Mouse (Mus musculus): ENCODE results near the gene Adra2b. TPM values are rescaled to one million over a fixed set of nuclear protein-coding genes. Genes with fewer than 3 reads are reported as not detected.

Gene Adra2b
- total and polyA plus RNA-seq, 3 experiments = 0.73 to 1.1 (median 1.0) TPM

- no peaks in the 10 kb centered on the region for H3K27me3 ChIP-seq (ENCODE audit: control insufficient read depth, insufficient read depth, low read length)
- no peak for TF ChIP-seq POLR2A (IDR thresholded peaks at IDR 0.05; ENCODE audit: insufficient read depth, low read depth, low read length)
- TF ChIP-seq CTCF (IDR thresholded peaks at IDR 0.05) = peak; percentile 95
- peak; percentile 54; the same call in 1 of the 2 replicates for TF ChIP-seq EP300 (IDR thresholded peaks at IDR 0.05; ENCODE audit: insufficient read depth, low read depth, low read length)
- no peaks in the 10 kb centered on the region for H3K79me2 ChIP-seq (replicated peaks; ENCODE audit: control insufficient read depth, insufficient read depth, low read length)
- WGBS = 9% methylated on average over 3 of the region's 3 CpGs
- intact Hi-C loops (cut with DNase I) = loop anchor here (2.0 to 5.0 kb wide), 2 partner anchors 32 to 174 kb away; no protein-coding TSS in a partner anchor
- H3K9ac ChIP-seq (ENCODE audit: low read depth, low read length) = no peak overlapping the region
- no peaks in the 10 kb centered on the region; the same call in 1 of the 2 replicates for H3K4me1 ChIP-seq (ENCODE audit: control insufficient read depth, insufficient read depth, low read length)
- no peaks in the 10 kb centered on the region for H3K36me3 ChIP-seq (ENCODE audit: control insufficient read depth, insufficient read depth, low read length)
- no peak overlapping the region for H3K4me3 ChIP-seq
- H3K27ac ChIP-seq = no peak overlapping the region
- peak; percentile 50 to 71 for DNase-seq
These were observed 21.8 kb upstream of the Adra2b start for GRCm38 (mm10) chr2:127341159-127341558.

GRCm38 (mm10) chr2:127346334-127346733 lies 16.7 kb upstream of the Adra2b start:
- H3K9ac ChIP-seq (ENCODE audit: low read depth, low read length) = no peak overlapping the region
- H3K27me3 ChIP-seq (ENCODE audit: control insufficient read depth, insufficient read depth, low read length) = no peaks in the 10 kb centered on the region
- no peak overlapping the region for H3K27ac ChIP-seq
- H3K4me3 ChIP-seq = no peak overlapping the region
- 63% methylated on average over 1 of the region's 1 CpGs for WGBS
- DNase-seq = no peak
- TF ChIP-seq EP300 (IDR thresholded peaks at IDR 0.05; ENCODE audit: insufficient read depth, low read depth, low read length) = no peak
- no peak for TF ChIP-seq POLR2A (IDR thresholded peaks at IDR 0.05; ENCODE audit: insufficient read depth, low read depth, low read length)
- peak; percentile 39 for TF ChIP-seq CTCF (IDR thresholded peaks at IDR 0.05)
- H3K4me1 ChIP-seq (ENCODE audit: control insufficient read depth, insufficient read depth, low read length) = no peaks in the 10 kb centered on the region
- intact Hi-C loops (cut with DNase I) = no loop called here
- no peaks in the 10 kb centered on the region for H3K79me2 ChIP-seq (replicated peaks; ENCODE audit: control insufficient read depth, insufficient read depth, low read length)
- no peaks in the 10 kb centered on the region for H3K36me3 ChIP-seq (ENCODE audit: control insufficient read depth, insufficient read depth, low read length)

GRCm38 (mm10) chr2:127347147-127347985 lies 15.6 kb upstream of the Adra2b start:
- no peak overlapping the region for H3K9ac ChIP-seq (ENCODE audit: low read depth, low read length)
- no peaks in the 10 kb centered on the region for H3K4me1 ChIP-seq (ENCODE audit: control insufficient read depth, insufficient read depth, low read length)
- H3K4me3 ChIP-seq = no peak overlapping the region
- no peaks in the 10 kb centered on the region for H3K27me3 ChIP-seq (ENCODE audit: control insufficient read depth, insufficient read depth, low read length)
- no peaks in the 10 kb centered on the region for H3K36me3 ChIP-seq (ENCODE audit: control insufficient read depth, insufficient read depth, low read length)
- intact Hi-C loops (cut with DNase I) = no loop called here
- no peak overlapping the region for H3K27ac ChIP-seq
- WGBS = 67% methylated on average over 13 of the region's 13 CpGs
- no peak for DNase-seq
- TF ChIP-seq CTCF (IDR thresholded peaks at IDR 0.05) (no peak), EP300 (IDR thresholded peaks at IDR 0.05; ENCODE audit: insufficient read depth, low read depth, low read length) (no peak), POLR2A (IDR thresholded peaks at IDR 0.05; ENCODE audit: insufficient read depth, low read depth, low read length) (no peak)
- no peaks in the 10 kb centered on the region for H3K79me2 ChIP-seq (replicated peaks; ENCODE audit: control insufficient read depth, insufficient read depth, low read length)

GRCm38 (mm10) chr2:127353881-127354280 lies 9.1 kb upstream of the Adra2b start:
- TF ChIP-seq CTCF (IDR thresholded peaks at IDR 0.05) (no peak), POLR2A (IDR thresholded peaks at IDR 0.05; ENCODE audit: insufficient read depth, low read depth, low read length) (no peak), EP300 (IDR thresholded peaks at IDR 0.05; ENCODE audit: insufficient read depth, low read depth, low read length) (no peak)
- 73% methylated on average over 4 of the region's 4 CpGs for WGBS
- no peaks in the 10 kb centered on the region; the same call in 1 of the 2 replicates for H3K27me3 ChIP-seq (ENCODE audit: control insufficient read depth, insufficient read depth, low read length)

GRCm38 (mm10) chr2:127363282-127363652 lies 259 bp downstream of the Adra2b start:
- intact Hi-C loops (cut with DNase I) = loop anchor here (2.0 kb wide), 1 partner anchor 92 kb away; no protein-coding TSS in a partner anchor
- WGBS = 1% methylated on average over 28 of the region's 28 CpGs
- Histone ChIP-seq H3K27me3 (ENCODE audit: control insufficient read depth, insufficient read depth, low read length) (peaks cover 18% of the 10 kb centered on the region), H3K79me2 (replicated peaks; ENCODE audit: control insufficient read depth, insufficient read depth, low read length) (no peaks in the 10 kb centered on the region), H3K4me3 (peak overlapping the region; percentile 39), H3K4me1 (ENCODE audit: control insufficient read depth, insufficient read depth, low read length) (no peaks in the 10 kb centered on the region), H3K36me3 (ENCODE audit: control insufficient read depth, insufficient read depth, low read length) (no peaks in the 10 kb centered on the region), H3K27ac (peak overlapping the region; percentile 48), H3K9ac (ENCODE audit: low read depth, low read length) (peak overlapping the region; percentile 29)
- TF ChIP-seq CTCF (IDR thresholded peaks at IDR 0.05) (no peak), EP300 (IDR thresholded peaks at IDR 0.05; ENCODE audit: insufficient read depth, low read depth, low read length) (no peak), POLR2A (IDR thresholded peaks at IDR 0.05; ENCODE audit: insufficient read depth, low read depth, low read length) (no peak)
- DNase-seq = no peak

More at GRCm38 (mm10) chr2:127353881-127354280, 9.1 kb upstream of the Adra2b start:
- Histone ChIP-seq H3K27ac (no peak overlapping the region), H3K9ac (ENCODE audit: low read depth, low read length) (no peak overlapping the region), H3K4me3 (no peak overlapping the region), H3K4me1 (ENCODE audit: control insufficient read depth, insufficient read depth, low read length) (no peaks in the 10 kb centered on the region), H3K79me2 (replicated peaks; ENCODE audit: control insufficient read depth, insufficient read depth, low read length) (no peaks in the 10 kb centered on the region), H3K36me3 (ENCODE audit: control insufficient read depth, insufficient read depth, low read length) (no peaks in the 10 kb centered on the region)
- intact Hi-C loops (cut with DNase I) = no loop called here
- DNase-seq = no peak

GRCm38 (mm10) chr2:127363696-127364095 lies 688 bp downstream of the Adra2b start:
- peak overlapping the region; percentile 39 for H3K4me3 ChIP-seq
- 3% methylated on average over 20 of the region's 20 CpGs for WGBS
- H3K27me3 ChIP-seq (ENCODE audit: control insufficient read depth, insufficient read depth, low read length) = peaks cover 18% of the 10 kb centered on the region
- no peak for TF ChIP-seq POLR2A (IDR thresholded peaks at IDR 0.05; ENCODE audit: insufficient read depth, low read depth, low read length)
- no peak for TF ChIP-seq CTCF (IDR thresholded peaks at IDR 0.05)
- no peak for TF ChIP-seq EP300 (IDR thresholded peaks at IDR 0.05; ENCODE audit: insufficient read depth, low read depth, low read length)
- peak overlapping the region; percentile 29; the same call in 1 of the 2 replicates for H3K9ac ChIP-seq (ENCODE audit: low read depth, low read length)
- H3K4me1 ChIP-seq (ENCODE audit: control insufficient read depth, insufficient read depth, low read length) = no peaks in the 10 kb centered on the region
- DNase-seq = no peak
- intact Hi-C loops (cut with DNase I) = loop anchor here (2.0 kb wide), 1 partner anchor 91 kb away; no protein-coding TSS in a partner anchor
- peak overlapping the region; percentile 48; the same call in 1 of the 2 replicates for H3K27ac ChIP-seq
- no peaks in the 10 kb centered on the region for H3K36me3 ChIP-seq (ENCODE audit: control insufficient read depth, insufficient read depth, low read length)
- H3K79me2 ChIP-seq (replicated peaks; ENCODE audit: control insufficient read depth, insufficient read depth, low read length) = no peaks in the 10 kb centered on the region

All from heart, adult 2 months (tissue).